Mouse (Mus musculus) effector memory CD4-positive, alpha-beta T cell, adult 7 months (primary cell): Measurements from ENCODE around the gene Rab33a. TPM values are rescaled to one million over a fixed set of nuclear protein-coding genes. Genes with fewer than 3 reads are reported as not detected.

Experiments used
- polyA plus RNA-seq: library from polyadenylated mRNA; unstranded; fragments of 100-300 nt; shearing (Covaris generic); gene quantifications from one replicate; pipeline ENCODE4 v1.2.1, GENCODE M21; 2017

Gene Rab33a
- 0.33 TPM for polyA plus RNA-seq

DNA sequence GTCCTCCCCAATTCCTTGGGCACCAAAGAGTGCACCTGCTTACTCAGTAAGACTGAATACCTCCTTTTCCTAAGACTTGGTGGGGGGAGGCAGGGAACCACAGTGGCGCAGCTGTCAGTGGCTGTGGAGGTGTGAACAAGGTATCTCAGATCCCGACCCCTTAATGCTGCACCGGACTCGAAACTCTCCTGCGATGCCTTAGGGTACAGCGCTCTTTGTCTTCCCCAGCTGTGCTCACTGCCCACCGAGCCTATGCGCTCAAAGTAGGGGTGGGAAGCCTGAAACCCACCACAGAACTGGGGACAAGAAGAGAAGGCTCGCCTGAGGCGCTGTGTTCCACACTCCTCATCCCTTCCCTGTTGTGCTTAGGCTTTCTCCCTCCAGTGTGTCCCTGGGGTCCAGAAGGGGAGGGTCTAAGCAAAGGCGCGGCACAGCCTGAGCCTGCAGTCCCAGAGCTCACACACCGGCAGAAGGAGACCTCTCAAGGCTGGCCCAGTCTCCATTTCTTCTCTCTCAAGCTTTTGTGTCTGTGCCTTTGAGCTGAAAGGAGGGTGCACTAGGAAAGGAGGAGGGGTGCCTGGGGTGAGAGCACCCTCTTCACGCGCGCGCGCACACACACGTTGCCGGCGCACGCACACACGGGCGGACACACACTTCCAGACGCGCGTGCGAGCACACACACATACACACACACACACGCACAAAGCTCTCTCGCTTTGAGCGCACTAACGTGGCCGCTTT is at the start of gene Rab33a:
TSS of gene Rab33a (plus strand) at position 478 of the 741 bp plus-strand sequence.

DNA sequence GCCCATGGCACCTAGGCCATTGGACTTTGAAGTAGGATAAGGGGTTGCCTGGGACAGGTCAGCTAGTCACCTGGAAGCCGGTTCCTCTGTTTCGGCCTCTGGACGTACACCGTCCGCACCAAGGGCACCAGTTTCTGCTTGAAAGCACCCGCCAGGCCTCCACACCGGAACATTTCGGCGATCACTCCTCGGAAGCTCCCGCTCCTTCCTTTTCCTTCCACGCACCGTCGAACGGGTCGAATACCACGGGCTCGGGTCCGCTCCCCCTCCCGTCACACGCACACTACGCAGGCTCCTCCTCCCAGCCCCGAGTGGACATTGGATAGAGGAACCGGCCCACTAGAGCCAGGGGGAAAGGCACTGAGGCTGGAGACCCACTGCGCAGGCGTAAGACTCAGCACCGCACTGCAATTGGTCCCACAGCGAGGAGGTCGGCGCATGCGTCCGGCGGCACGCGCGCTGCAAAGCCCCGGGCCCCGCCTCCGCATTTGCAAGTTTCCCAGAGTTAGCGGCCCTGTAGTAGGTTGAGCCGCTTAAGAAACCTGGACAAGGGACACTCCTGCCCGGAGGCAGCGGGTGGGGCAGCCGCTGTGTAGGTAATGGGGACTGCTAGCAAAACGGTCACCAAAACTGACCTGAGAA is 5.8 kb upstream of the Rab33a start, which contains the start of gene Aifm1:
TSS of gene Aifm1 (minus strand) at position 398 of the 642 bp plus-strand sequence.

Other genes with a start within 250 kb of the Rab33a start
- gene Bcorl1, start 177.9 kb upstream of the Rab33a start, polyA plus RNA-seq = 2.3 TPM
- gene Elf4, start 56.2 kb upstream of the Rab33a start, polyA plus RNA-seq = 59.0 TPM
- gene Aifm1, start 5.7 kb upstream of the Rab33a start, polyA plus RNA-seq = 27.2 TPM
- 7.9 TPM for gene Zfp280c, start 75.2 kb downstream of the Rab33a start, polyA plus RNA-seq
- 3.8 TPM for gene Slc25a14, start 104.1 kb downstream of the Rab33a start, polyA plus RNA-seq
- not detected for gene Gpr119, start 155.2 kb downstream of the Rab33a start, polyA plus RNA-seq
- 16.2 TPM for gene Rbmx2, start 175.7 kb downstream of the Rab33a start, polyA plus RNA-seq